Mouse (Mus musculus) adipocyte (in vitro differentiated cells): ENCODE results near the gene Cldn34a.
"Not testable (repeated sequence)": the region's sequence is repeated elsewhere in the genome, so short reads cannot be mapped to it uniquely, and the experiment has no call there.

ENCODE experiments used
- DNase-seq: peaks from one replicate; pipeline ENCODE4 v3.0.0-alpha.2; 2016; ENCODE audit warnings: low spot score

Cldn34a gene

DNA sequence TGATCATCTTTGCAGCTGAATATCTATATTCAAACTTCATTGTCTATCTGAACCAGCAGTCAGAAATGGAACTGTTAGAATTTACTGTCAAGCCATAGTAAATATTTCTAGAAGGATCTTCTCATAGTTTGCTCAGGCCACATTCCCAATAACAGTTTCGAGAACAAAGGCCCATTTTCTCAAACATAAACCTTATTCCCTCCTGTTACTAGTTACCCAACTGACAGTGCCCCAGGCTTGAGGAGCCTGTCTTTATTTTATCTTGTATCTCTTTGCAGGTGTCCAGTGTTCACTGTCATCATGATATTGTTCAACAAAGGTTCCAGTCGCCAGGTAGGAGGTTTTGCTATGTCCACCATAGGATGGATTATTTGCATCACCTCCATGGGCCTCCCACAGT lies at the start of gene Cldn34a:
Cldn34a (plus strand) TSS at position 301 of the 400 bp plus-strand sequence.
- DNase-seq: no peak

DNA sequence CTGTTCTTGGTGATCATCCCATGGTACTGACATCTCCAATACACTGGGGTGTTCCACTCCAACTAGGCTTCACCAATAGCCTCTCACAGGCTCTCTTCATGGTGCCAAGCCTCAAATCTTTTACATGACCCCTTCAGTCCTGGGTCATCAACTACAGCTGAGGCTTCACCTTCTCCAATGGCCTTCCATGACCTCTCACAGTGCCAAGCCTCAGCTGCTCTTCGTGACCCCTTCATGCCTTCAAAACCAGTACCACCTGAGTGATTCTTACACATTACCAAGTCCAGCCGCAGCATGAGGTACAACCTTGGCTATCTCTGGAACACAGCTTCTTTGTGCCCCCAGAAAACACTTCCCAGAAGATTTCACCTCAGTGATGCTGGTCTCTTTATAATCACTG lies 44.5 kb upstream of the Cldn34a start:
- not testable (repeated sequence) for DNase-seq

DNA sequence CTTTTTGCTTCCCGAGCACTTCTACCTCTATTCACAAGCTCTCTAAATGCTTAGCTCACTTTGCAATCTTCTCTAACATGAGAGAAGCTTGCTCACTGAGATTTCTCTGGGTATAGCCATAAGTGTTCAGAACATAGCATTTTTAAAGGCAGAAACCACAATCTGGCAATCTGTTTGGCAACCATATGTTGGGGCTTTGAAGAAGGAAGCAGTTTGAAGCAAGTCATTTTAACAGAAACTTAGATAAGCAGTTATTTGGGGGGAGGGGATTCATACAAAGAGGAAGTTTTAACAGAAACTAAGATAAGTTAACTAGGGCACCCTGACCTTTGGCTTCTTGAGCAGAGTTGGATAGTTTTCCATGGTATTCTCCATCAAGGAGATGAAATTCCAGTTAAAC lies 17.4 kb upstream of the Cldn34a start:
- no peak for DNase-seq

DNA sequence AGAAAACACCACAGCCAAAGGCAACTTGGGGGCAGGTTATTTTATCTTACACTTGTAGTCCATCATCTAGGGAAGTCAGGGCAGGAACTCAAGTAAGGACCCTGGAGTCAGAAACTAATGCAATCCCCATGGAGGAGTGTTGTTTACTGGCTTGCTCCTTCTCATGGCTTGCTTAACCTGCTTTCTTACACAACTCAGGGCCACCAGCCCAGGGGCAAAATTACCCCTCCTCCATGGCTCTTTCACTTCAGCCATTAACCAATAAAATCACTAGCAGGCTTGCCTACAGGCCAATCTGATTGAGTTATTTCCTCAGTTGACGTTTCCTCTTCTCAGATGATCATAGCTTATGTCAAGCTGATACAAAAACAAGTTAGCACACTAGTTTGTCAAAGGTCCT lies 15.0 kb upstream of the Cldn34a start:
- no peak for DNase-seq

DNA sequence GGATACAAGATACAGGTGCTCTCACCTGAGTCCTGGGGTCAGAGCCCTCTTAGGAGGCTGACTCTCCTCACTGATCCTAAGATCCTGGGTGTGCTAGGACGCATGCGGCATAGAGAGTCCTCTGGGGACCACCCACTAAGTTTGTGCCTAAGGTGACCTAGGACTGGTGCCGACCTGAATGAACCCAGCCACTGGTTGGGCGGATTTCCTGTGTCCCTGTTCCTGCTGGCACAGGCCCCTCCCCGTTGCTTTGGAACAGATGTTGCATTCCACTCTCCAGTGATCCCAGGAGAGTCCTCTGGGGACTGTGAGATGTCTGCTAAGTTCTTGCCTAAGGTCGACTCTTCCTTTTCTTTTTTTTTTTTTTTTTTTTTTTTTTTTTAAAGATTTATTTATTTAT lies 5.7 kb upstream of the Cldn34a start:
- no peak for DNase-seq
